Mouse (Mus musculus) heart, embryonic 10.5 days (tissue): Measurements from ENCODE around the gene Palld. TPM values are rescaled to one million over a fixed set of nuclear protein-coding genes. Genes with fewer than 3 reads are reported as not detected.

ENCODE experiments used
- DNase-seq: peaks from one replicate; pipeline ENCODE4 v3.0.0-alpha.2; 2017; ENCODE audit warnings: low spot score
- H3K27ac ChIP-seq: fragments of 300-500 bp; sonication (generic); 2 replicates; pipeline ENCODE4 v1.5.1; 2016; ENCODE audit warnings: mild to moderate bottlenecking
- H3K27me3 ChIP-seq: fragments of 300-500 bp; sonication (generic); 2 replicates; pipeline ENCODE4 v1.6.1; 2016; ENCODE audit warnings: mild to moderate bottlenecking; ENCODE audit not compliant: poor library complexity, insufficient read depth, severe bottlenecking
- H3K36me3 ChIP-seq: fragments of 300-500 bp; sonication (generic); 2 replicates; pipeline ENCODE4 v1.6.1; 2016; ENCODE audit warnings: mild to moderate bottlenecking, moderate library complexity
- H3K4me1 ChIP-seq: fragments of 300-500 bp; sonication (generic); 2 replicates; pipeline ENCODE4 v1.6.1; 2016; ENCODE audit warnings: mild to moderate bottlenecking
- H3K4me3 ChIP-seq: fragments of 300-500 bp; sonication (generic); 2 replicates; pipeline ENCODE4 v1.5.1; 2016; ENCODE audit warnings: mild to moderate bottlenecking, moderate library complexity
- H3K9me3 ChIP-seq: fragments of 300-500 bp; sonication (generic); 2 replicates; pipeline ENCODE4 v1.6.1; 2016; ENCODE audit warnings: mild to moderate bottlenecking, moderate library complexity
- WGBS: fragments of 180-500 bp; shearing (Covaris S2); methylation state at CpG from one replicate; pipeline ENCODE4 v1.1.7; 2016; 5-methylcytosine and 5-hydroxymethylcytosine counted together
- polyA plus RNA-seq: library from polyadenylated mRNA; unstranded; fragments of >200 nt; fragmentation: Nextera tagmentation; extraction: Ambion mirVana; gene quantifications from 2 replicates; pipeline ENCODE4 v1.2.1, GENCODE M21; 2016

Gene Palld
- polyA plus RNA-seq, 1 experiment from 2014 or later, result 167 TPM

DNA sequence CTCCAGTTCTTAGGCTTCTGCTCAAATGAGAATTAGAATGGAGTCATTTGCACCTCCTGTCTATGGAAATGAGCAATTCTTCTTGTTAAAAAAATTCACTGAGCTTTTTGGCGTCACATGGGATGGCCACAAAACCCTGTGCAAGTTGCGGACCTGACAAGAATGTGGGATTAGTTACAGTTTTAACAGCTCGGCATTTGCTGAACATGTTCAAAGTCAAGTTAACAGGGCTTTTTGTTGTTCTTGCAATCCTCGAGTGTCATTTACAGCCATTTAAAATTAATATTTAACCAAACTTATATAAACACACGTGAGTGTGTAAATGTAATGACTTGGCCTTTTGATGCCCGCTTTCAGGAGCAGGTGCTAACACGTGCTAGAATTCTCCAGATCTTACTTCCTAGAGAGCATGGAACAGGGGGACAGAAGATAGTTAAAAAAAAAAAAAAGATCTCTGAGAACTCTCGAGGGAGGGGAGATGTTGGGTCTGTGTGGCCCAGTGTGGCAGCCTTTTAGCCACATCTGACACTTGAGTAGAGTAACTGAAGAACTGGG lies 276.8 kb downstream of the Palld start:
- Histone ChIP-seq H3K27ac (no peak overlapping the region), H3K36me3 (peaks cover 6% of the 10 kb centered on the region; the same call in 1 of the 2 replicates), H3K27me3 (no peaks in the 10 kb centered on the region), H3K9me3 (no peaks in the 10 kb centered on the region), H3K4me3 (no peak overlapping the region), H3K4me1 (peaks cover 23% of the 10 kb centered on the region)
- DNase-seq, result no peak
- 90% methylated on average over 8 of the region's 8 CpGs for WGBS

DNA sequence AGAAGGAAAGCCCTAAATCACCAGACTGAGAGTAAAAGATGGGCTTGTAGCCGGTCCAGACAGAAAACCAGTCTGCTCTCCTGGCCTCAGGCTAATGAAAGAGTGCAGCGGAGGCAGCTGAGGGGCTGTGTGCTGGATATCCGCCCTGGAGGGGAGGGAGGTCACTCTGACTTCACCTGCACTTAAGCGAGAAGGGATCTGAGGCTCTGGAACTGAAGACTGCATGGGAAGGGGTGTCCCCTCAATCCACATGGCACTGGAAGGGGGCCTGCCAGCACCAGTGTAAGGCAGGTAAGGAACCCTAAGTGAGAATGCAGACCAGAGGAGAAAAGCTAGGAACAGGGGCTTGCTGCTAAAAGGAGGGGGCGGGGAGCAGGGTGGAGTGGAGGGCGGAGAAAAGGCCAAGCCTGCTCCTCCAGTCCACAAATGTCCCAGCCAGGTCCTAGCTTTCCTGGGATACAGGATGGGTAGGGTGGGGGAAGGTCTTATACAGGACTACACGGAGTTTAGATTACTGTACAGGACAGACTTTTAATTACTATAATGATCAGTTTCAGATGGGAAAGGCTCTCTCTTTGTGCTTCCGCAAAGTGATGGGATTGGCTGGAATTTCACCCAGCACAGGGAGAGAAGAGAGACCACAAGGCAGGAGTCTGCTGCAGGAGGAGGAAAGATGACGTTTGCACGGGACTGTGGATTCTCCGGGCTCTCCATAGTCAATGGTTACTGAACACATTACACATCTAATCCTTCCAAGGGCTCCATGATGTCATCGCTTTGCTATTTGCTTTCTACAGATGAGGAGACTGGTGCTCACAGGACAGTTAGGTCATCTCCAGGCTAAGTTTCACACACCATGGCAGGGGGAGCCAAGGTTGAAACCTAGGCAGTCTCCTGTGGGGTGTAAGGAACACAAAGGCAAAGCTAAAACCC lies 278.7 kb downstream of the Palld start:
- H3K4me3 ChIP-seq, result no peak overlapping the region
- 37% methylated on average over 12 of the region's 12 CpGs for WGBS
- peak overlapping the region; percentile 56 for H3K27ac ChIP-seq
- H3K36me3 ChIP-seq, result peaks cover 3% of the 10 kb centered on the region; the same call in 1 of the 2 replicates
- H3K27me3 ChIP-seq, result no peaks in the 10 kb centered on the region
- H3K4me1 ChIP-seq, result peaks cover 23% of the 10 kb centered on the region
- no peak for DNase-seq
- H3K9me3 ChIP-seq, result no peaks in the 10 kb centered on the region

DNA sequence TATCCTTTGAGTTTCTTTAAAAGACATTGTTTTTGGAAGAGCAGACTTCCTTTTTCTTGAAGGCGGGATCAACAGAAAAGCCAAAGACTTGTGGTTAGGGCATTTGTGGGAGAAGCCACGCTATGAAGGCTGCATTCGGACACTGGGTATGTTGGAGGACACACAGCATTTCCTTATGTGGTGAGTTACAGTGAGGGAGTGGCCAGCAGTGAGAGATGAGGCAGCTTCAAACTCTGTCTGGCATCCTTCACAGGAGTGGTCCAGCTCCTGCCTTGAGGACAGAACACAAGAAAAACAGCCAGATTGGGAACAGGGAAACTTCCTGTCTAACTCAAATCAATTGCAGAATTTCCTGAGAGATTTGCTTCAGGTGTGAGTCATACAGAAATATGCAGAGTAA lies 281.2 kb downstream of the Palld start:
- no peaks in the 10 kb centered on the region for H3K27me3 ChIP-seq
- H3K9me3 ChIP-seq, result no peaks in the 10 kb centered on the region
- no peak for DNase-seq
- no peaks in the 10 kb centered on the region for H3K36me3 ChIP-seq
- 59% methylated on average over 3 of the region's 3 CpGs for WGBS
- no peak overlapping the region for H3K4me3 ChIP-seq
- no peak overlapping the region; the same call in 1 of the 2 replicates for H3K27ac ChIP-seq
- H3K4me1 ChIP-seq, result peaks cover 37% of the 10 kb centered on the region

DNA sequence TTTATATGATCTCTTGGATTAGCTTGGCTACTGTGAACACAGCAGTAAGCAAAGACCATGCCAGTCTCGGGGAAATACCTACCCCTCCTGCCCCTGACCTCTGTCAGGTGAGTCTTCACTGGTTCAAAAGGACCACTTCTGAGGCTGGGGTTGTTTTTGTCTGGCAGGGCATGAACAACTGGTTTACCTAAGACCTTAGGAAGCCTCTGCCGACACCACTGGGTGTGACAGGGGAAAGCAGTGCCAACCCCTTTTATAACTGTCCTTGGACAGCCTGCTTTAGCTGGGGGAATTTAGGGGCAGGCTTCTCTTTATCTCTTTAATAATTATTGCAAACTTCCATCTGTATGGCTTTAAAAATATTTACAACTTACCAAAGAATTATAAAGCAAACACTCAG lies 284.8 kb downstream of the Palld start:
- DNase-seq, result no peak
- Histone ChIP-seq H3K4me3 (no peak overlapping the region), H3K9me3 (no peaks in the 10 kb centered on the region), H3K36me3 (no peaks in the 10 kb centered on the region), H3K4me1 (peaks cover 27% of the 10 kb centered on the region; the same call in 1 of the 2 replicates), H3K27ac (no peak overlapping the region; the same call in 1 of the 2 replicates), H3K27me3 (no peaks in the 10 kb centered on the region)
- WGBS, result 75% methylated on average over 2 of the region's 2 CpGs

DNA sequence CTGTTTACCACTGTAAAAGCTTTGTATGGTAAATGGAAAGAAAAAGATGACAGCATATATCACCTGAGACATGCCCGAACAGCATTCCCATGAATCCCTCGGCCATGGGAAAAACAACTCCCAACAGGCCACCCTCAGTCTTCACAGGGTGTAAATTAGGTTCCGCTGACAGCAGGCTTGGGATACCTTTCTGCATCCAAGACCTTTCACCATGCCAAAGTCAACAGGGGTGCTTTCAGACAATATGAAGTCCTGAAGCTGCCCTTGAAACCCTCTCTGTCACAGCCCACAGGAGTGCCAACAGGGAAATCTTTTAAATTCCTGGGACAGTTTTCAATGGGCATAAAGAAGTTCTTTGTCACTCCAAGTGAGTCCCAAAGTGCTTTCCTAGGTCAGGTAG lies 285.4 kb downstream of the Palld start:
- Histone ChIP-seq H3K4me1 (peaks cover 27% of the 10 kb centered on the region; the same call in 1 of the 2 replicates), H3K36me3 (no peaks in the 10 kb centered on the region), H3K4me3 (no peak overlapping the region), H3K9me3 (no peaks in the 10 kb centered on the region), H3K27ac (0 out of 2 replicates have a peak overlapping the region, but pooled peaks have one; percentile 22), H3K27me3 (no peaks in the 10 kb centered on the region)
- WGBS, result 76% methylated on average over 3 of the region's 3 CpGs
- DNase-seq, result no peak

DNA sequence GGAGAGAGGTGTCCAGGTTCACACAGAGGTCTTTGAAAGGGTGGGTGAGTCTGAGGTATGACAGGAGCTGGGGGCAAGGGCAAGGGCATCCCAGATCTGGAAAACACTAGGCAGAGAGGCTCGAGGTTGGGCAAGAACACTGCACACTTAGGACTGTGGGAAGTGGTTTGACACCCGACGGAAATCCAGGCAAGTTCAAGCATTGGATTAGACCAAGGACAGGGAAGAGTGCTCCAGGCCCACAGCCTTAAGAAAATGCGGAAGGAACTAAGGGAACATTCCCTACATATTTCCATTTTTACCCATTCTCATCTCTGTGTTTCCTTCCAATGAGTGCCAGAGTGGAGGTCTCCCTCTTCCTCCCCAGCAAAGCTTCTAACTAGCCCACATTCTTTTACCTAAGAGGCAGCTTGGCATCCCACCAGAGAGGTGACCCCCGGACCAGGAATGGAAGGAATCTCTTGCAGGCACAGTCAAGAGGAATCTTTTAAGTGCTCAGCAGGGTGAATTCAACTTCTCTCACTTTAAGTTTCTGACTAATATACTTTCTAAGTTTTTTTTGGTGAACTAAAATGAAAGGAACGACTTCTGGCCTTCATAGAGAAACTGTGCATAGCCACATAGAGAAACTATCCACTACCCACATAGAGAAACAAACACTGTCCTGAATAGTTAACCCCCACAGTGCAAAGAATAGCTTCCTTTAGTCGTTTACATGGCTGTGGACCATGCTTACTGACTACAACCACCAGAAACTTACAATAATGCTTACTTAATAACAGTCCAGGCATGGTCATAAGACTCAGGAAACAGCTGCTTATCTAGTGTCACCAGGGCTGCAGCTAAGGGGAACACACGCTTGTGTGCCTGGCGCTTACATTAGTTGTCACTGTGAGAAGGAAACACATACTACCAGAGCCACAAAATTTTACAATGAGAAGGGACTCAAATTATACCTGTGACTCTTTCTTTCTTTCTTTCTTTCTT lies 286.5 kb downstream of the Palld start:
- no peaks in the 10 kb centered on the region for H3K9me3 ChIP-seq
- H3K27me3 ChIP-seq, result no peaks in the 10 kb centered on the region
- DNase-seq, result no peak
- H3K36me3 ChIP-seq, result no peaks in the 10 kb centered on the region
- H3K27ac ChIP-seq, result peak overlapping the region; percentile 36; the same call in 1 of the 2 replicates
- H3K4me3 ChIP-seq, result no peak overlapping the region
- WGBS, result 58% methylated on average over 9 of the region's 9 CpGs
- H3K4me1 ChIP-seq, result peaks cover 26% of the 10 kb centered on the region; the same call in 1 of the 2 replicates

DNA sequence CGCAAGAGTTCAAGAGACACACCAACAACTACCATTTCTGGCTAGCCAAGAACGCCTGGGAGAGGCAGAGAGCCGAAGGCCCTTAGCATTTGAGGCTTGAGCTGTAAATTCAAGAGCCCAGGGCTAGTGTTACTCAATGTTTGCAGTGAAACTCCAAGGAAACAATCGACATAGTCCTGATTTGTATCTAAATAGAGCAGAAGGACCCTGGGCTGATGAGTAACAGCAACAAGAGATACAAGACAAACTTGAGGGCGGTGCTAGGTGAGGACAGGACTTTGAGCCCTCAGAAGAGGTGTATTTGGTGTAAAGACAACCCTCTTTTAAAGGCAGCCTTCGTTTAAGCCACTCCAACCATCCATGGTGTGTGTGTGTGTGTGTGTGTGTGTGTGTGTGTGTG lies 290.7 kb downstream of the Palld start:
- no peaks in the 10 kb centered on the region for H3K27me3 ChIP-seq
- H3K4me3 ChIP-seq, result no peak overlapping the region
- no peak overlapping the region for H3K27ac ChIP-seq
- no peaks in the 10 kb centered on the region for H3K9me3 ChIP-seq
- DNase-seq, result no peak
- peaks cover 24% of the 10 kb centered on the region; the same call in 1 of the 2 replicates for H3K4me1 ChIP-seq
- 75% methylated on average over 6 of the region's 6 CpGs for WGBS
- H3K36me3 ChIP-seq, result peaks cover 3% of the 10 kb centered on the region; the same call in 1 of the 2 replicates

DNA sequence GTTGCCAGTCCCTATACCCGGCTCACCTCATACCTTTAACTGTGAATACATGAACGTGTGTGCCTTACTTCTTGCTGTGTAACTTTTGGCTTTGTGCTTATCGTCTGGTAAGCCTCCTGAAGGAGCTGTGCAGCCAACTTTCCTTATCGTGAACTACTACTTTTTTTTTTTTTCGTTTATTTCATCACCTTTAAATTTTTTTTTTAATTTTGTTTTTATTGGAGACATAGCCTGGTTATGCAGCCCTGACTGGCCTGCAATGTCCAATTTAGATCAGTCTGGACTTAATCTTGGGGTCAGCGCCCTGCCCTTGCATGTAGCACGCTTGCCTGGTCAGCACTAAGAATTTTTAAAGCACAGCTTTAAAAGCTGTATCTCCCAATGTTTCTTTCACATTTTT lies 291.4 kb downstream of the Palld start:
- Histone ChIP-seq H3K4me3 (no peak overlapping the region), H3K27ac (no peak overlapping the region; the same call in 1 of the 2 replicates), H3K36me3 (peaks cover 3% of the 10 kb centered on the region; the same call in 1 of the 2 replicates), H3K9me3 (no peaks in the 10 kb centered on the region), H3K4me1 (peaks cover 19% of the 10 kb centered on the region; the same call in 1 of the 2 replicates), H3K27me3 (no peaks in the 10 kb centered on the region)
- DNase-seq, result no peak
- WGBS, result 78% methylated on average over 7 of the region's 7 CpGs

DNA sequence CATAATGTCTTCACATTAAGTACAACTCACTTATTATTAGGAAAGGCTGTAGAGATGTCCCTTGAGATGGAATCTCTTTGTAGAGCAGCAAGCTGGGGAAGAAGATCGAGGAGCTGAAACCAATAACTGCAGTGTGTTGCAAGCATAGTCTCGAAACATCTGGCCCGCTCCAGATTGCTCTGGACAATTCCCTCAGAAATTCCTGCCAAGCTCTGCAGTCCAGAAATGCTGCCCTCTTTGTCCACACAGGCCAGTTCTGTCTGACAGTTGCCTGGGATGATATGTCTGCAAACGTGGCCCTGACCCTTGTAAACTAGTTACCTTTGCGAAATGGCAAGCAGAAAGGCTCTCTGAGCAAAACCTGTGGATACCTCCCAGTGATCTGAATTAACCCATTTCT lies 291.9 kb downstream of the Palld start:
- peaks cover 14% of the 10 kb centered on the region; the same call in 1 of the 2 replicates for H3K4me1 ChIP-seq
- H3K4me3 ChIP-seq, result no peak overlapping the region
- peaks cover 3% of the 10 kb centered on the region; the same call in 1 of the 2 replicates for H3K36me3 ChIP-seq
- H3K9me3 ChIP-seq, result no peaks in the 10 kb centered on the region
- H3K27ac ChIP-seq, result no peak overlapping the region; the same call in 1 of the 2 replicates
- H3K27me3 ChIP-seq, result no peaks in the 10 kb centered on the region
- no peak for DNase-seq
- 78% methylated on average over 5 of the region's 5 CpGs for WGBS

DNA sequence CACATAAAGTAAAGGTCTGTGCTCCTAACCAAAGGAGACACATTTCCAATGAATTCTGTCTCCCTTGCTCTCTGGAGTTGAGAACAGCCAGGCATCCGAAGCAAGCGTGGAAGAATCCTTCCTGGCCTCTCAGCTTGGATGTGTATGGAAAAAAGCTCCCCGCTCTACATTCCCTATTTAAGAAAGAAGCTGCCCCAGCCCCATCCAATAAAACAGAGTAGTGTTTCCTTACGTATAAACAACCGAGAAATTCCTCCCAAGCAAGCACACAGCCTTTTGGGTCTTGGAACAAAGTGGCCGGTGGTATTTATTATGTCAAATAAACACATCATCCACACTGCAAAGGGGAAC lies 295.1 kb downstream of the Palld start:
- no peaks in the 10 kb centered on the region for H3K27me3 ChIP-seq
- no peak for DNase-seq
- no peaks in the 10 kb centered on the region for H3K9me3 ChIP-seq
- H3K27ac ChIP-seq, result peak overlapping the region; percentile 80
- 49% methylated on average over 6 of the region's 6 CpGs for WGBS
- H3K36me3 ChIP-seq, result peaks cover 3% of the 10 kb centered on the region; the same call in 1 of the 2 replicates
- peaks cover 13% of the 10 kb centered on the region; the same call in 1 of the 2 replicates for H3K4me1 ChIP-seq
- H3K4me3 ChIP-seq, result no peak overlapping the region

DNA sequence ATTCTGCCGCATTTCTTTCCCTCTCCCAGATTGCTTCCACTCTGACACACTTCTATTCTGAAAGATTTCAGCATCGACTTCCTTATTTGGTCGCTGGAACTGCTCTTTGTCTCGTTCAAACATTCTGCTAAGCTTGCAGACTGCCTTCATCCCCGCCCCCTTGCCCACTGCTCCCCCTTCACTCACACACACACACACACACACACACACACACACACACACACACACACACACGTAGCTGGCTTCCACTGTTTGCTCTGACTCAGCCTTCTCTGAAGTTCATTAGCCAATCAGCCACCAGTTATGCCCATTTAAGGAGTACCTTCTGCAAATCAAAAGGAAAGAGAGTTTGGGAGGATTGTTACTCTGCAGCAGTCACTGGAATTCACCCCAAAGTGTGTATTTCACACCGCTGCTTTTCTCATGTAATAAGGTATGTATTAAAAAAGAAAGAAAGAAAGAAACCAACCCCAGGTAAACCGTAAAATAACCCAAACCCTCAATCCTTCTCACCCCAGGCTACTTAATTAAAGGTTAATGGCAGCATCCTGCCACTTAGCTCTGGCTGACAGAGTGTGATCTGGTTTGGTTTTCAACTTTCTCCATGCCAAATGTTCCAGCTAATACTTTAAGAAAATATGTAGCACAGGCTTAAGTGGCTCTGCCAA lies 295.6 kb downstream of the Palld start:
- H3K27ac ChIP-seq, result peak overlapping the region; percentile 80
- peak; percentile 89 for DNase-seq
- H3K4me1 ChIP-seq, result peaks cover 13% of the 10 kb centered on the region; the same call in 1 of the 2 replicates
- no peaks in the 10 kb centered on the region for H3K9me3 ChIP-seq
- no peak overlapping the region for H3K4me3 ChIP-seq
- peaks cover 3% of the 10 kb centered on the region; the same call in 1 of the 2 replicates for H3K36me3 ChIP-seq
- no peaks in the 10 kb centered on the region for H3K27me3 ChIP-seq
- WGBS, result 21% methylated on average over 8 of the region's 8 CpGs

DNA sequence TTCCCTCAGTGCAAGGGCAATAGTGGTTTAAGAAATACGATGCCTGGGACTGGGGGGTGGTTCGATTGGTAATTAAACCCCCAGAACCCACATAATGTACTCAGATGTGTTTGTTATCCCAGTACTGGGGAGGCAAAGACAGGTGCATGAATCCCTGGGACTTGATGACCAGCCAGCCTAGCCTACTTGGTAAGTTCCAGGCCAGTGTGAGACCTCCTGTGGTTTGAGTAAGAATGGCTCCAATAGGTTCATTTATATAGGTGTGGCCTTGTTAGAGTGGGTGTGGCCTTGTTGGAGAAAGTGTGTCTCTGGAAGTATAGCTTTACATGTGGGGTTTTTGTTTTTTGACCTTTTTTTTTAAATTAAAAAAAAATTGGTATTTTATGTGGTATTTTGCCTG lies 297.6 kb downstream of the Palld start:
- no peaks in the 10 kb centered on the region for H3K9me3 ChIP-seq
- DNase-seq, result no peak
- H3K4me3 ChIP-seq, result no peak overlapping the region
- H3K27ac ChIP-seq, result no peak overlapping the region
- peaks cover 3% of the 10 kb centered on the region; the same call in 1 of the 2 replicates for H3K36me3 ChIP-seq
- 0 out of 2 replicates have a peak, but pooled peaks cover 9% of the 10 kb centered on the region for H3K4me1 ChIP-seq
- H3K27me3 ChIP-seq, result no peaks in the 10 kb centered on the region
- 85% methylated on average over 2 of the region's 2 CpGs for WGBS
